Mouse (Mus musculus) inflammation-experienced regulatory T-cells, adult 6 months (primary cell): ENCODE measurements around the gene Zfp454. TPM values are rescaled to one million over a fixed set of nuclear protein-coding genes. Genes with fewer than 3 reads are reported as not detected.

Experiments
- ATAC-seq: one replicate; pipeline ENCODE4 v1.8.0; 2017
- polyA plus RNA-seq, 3 experiments: library from polyadenylated mRNA; unstranded; fragments of 100-300 nt; shearing (Covaris generic); gene quantifications; one replicate each; pipeline ENCODE4 v1.2.1; 2017

Gene Zfp454
- not detected for polyA plus RNA-seq

- no peak for ATAC-seq
Measured at GRCm38 (mm10) chr11:50887390-50888128, at the start of gene Zfp454. Gene Zfp454, minus strand, starts transcription at chr11:50887651.

GRCm38 (mm10) chr11:50932040-50932439, 44.6 kb upstream of the Zfp454 start:
- ATAC-seq = no peak

- ATAC-seq = no peak
Measured at GRCm38 (mm10) chr11:50931451-50931866, 44.0 kb upstream of the Zfp454 start, which contains the start of gene Zfp354b. Gene Zfp354b, minus strand, starts transcription at chr11:50931633.

- no peak for ATAC-seq
Measured at GRCm38 (mm10) chr11:50931021-50931420, 43.6 kb upstream of the Zfp454 start.

- no peak for ATAC-seq
Measured at GRCm38 (mm10) chr11:50930469-50931014, 43.1 kb upstream of the Zfp454 start.

- peak; percentile 25 for ATAC-seq
Measured at GRCm38 (mm10) chr11:50915671-50916320, 28.3 kb upstream of the Zfp454 start, which contains the start of gene Zfp2. Gene Zfp2, minus strand, starts transcription at chr11:50916165.

GRCm38 (mm10) chr11:50914461-50914860, 27.0 kb upstream of the Zfp454 start:
- no peak for ATAC-seq

- no peak for ATAC-seq
Measured at GRCm38 (mm10) chr11:50913301-50913700, 25.9 kb upstream of the Zfp454 start.

- no peak for ATAC-seq
Measured at GRCm38 (mm10) chr11:50908136-50908535, 20.7 kb upstream of the Zfp454 start.

GRCm38 (mm10) chr11:50897359-50897758, 9.9 kb upstream of the Zfp454 start:
- no peak for ATAC-seq

GRCm38 (mm10) chr11:50892441-50892840, 5.0 kb upstream of the Zfp454 start:
- ATAC-seq = no peak

- ATAC-seq = no peak
Measured at GRCm38 (mm10) chr11:50886933-50887293, 538 bp downstream of the Zfp454 start.

GRCm38 (mm10) chr11:50886231-50886932, 1.1 kb downstream of the Zfp454 start:
- no peak for ATAC-seq

- ATAC-seq = no peak
Measured at GRCm38 (mm10) chr11:50883756-50884155, 3.7 kb downstream of the Zfp454 start.

- no peak for ATAC-seq
Measured at GRCm38 (mm10) chr11:50878641-50879040, 8.8 kb downstream of the Zfp454 start.

- ATAC-seq = no peak
Measured at GRCm38 (mm10) chr11:50850989-50851601, 36.4 kb downstream of the Zfp454 start.

GRCm38 (mm10) chr11:50850177-50850735, 37.2 kb downstream of the Zfp454 start, which contains the start of gene Grm6:
Gene Grm6, plus strand, starts transcription at chr11:50850685.
- no peak for ATAC-seq

GRCm38 (mm10) chr11:50849310-50849709, 38.1 kb downstream of the Zfp454 start:
- no peak for ATAC-seq

GRCm38 (mm10) chr11:50848520-50849137, 38.8 kb downstream of the Zfp454 start:
- no peak for ATAC-seq

GRCm38 (mm10) chr11:50847047-50847446, 40.4 kb downstream of the Zfp454 start:
- no peak for ATAC-seq

GRCm38 (mm10) chr11:50845951-50846350, 41.5 kb downstream of the Zfp454 start:
- ATAC-seq = no peak
